In the genomic region with DNA sequence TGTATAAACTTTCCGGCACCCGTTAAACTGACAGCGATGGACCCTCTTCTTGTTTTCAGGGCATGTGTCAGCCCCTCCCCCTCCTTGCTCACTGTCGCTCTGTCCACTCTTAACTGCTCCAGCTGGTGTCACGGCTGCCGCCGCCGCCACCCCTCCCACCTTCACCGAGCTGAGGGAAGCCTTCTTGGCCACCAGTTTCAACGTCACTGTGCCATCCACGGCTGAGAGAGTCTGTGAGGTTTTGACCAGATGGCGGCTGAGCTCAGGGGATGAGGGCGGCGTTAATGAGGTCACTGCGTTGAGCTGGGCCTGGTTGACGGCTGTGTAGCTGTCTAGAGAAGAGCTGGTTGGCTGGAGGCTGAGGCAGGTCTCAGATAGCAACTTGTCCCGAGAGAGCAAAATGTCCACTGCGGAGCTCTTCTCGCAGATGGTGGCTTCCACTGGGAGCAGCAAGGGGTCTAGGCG, we compare ENCODE assay signal across 9 mouse cellular contexts. TPM values are rescaled to one million over a fixed set of nuclear protein-coding genes. Genes with fewer than 3 reads are reported as not detected.
DNase-seq lines count a peak whose midpoint lies in the region; ATAC-seq and TF ChIP-seq lines count a peak whose summit lies in the region.
"Had no signal": no experiment of that assay in that cellular context is flagged by ENCODE, and none has a peak within 500 bp of the region (broad histone marks: within the 10 kb centered on the region; RNA-seq: fewer than 3 reads in every experiment).

No protein-coding gene starts in this region.

- peaks cover 3% of the 10 kb centered on the region; the same call in 1 of the 2 replicates for H3K36me3 ChIP-seq in erythroblast, embryonic 14.5 days (ENCODE audit: control insufficient read depth)
- peaks cover 18% of the 10 kb centered on the region; the same call in 1 of the 2 replicates for H3K36me3 ChIP-seq in thymus, adult 2 months (ENCODE audit: control insufficient read depth, insufficient read depth, low read length)
- H3K36me3 ChIP-seq in hindbrain, embryonic 10.5 days: peaks cover 35% of the 10 kb centered on the region

- no peak overlapping the region for H3K27ac ChIP-seq in thymus, adult 2 months (ENCODE audit: control insufficient read depth, insufficient read depth, low read length)
- peak overlapping the region; percentile 59; the same call in 1 of the 2 replicates for H3K27ac ChIP-seq in hindbrain, embryonic 10.5 days

- no peak for TF ChIP-seq CTCF in thymus, adult 2 months (IDR thresholded peaks at IDR 0.05; ENCODE audit: borderline replicate concordance, control insufficient read depth, extremely low read depth, insufficient read depth, low read length, poor library complexity)

- no peak for ATAC-seq in erythroblast, adult 5-6 weeks (replicated peaks; ENCODE audit: low FRiP score, poor library complexity, severe bottlenecking)

- peak; percentile 27 for DNase-seq in thymus, postnatal 4 days
- no peak for DNase-seq in thymus, adult 2 months
- peak; percentile 42 for DNase-seq in hindbrain, embryonic 10.5 days (ENCODE audit: low spot score)
- peak; percentile 47 for DNase-seq in mesoderm, embryonic 11.5 days (ENCODE audit: low read depth, low spot score)
- no peak for DNase-seq in ovary, adult 18-20 months (ENCODE audit: low spot score)
- no peak for DNase-seq in ovary, postnatal 36 days (ENCODE audit: low spot score)

- no peak for TF ChIP-seq POLR2A in thymus, adult 2 months (IDR thresholded peaks at IDR 0.05; ENCODE audit: control insufficient read depth, extremely low read depth, insufficient read depth, low read length, poor library complexity)

- 51% methylated on average over 20 of the region's 20 CpGs for WGBS in thymus, adult 2 months
- WGBS in hindbrain, embryonic 10.5 days: 83% methylated on average over 20 of the region's 20 CpGs

- H3K4me1 ChIP-seq in erythroblast, embryonic 14.5 days (ENCODE audit: control insufficient read depth): peaks cover 22% of the 10 kb centered on the region
- peaks cover 10% of the 10 kb centered on the region for H3K4me1 ChIP-seq in thymus, adult 2 months (replicated peaks; ENCODE audit: control insufficient read depth, insufficient read depth, low read length)
- peaks cover 14% of the 10 kb centered on the region for H3K4me1 ChIP-seq in hindbrain, embryonic 10.5 days (replicated peaks)

- no peaks in the 10 kb centered on the region for H3K9me3 ChIP-seq in erythroblast, embryonic 14.5 days (ENCODE audit: control insufficient read depth, low read length)
- no peaks in the 10 kb centered on the region for H3K9me3 ChIP-seq in hindbrain, embryonic 10.5 days

- peak overlapping the region; percentile 51 for H3K4me3 ChIP-seq in erythroblast, embryonic 14.5 days (replicated peaks)
- H3K4me3 ChIP-seq in thymus, adult 2 months (ENCODE audit: control insufficient read depth, insufficient read depth, low read length): no peak overlapping the region
- no peak overlapping the region for H3K4me3 ChIP-seq in hindbrain, embryonic 10.5 days
- H3K4me3 ChIP-seq: myocyte had no signal

- H3K27me3 ChIP-seq in erythroblast, embryonic 14.5 days (ENCODE audit: control insufficient read depth): no peaks in the 10 kb centered on the region
- no peaks in the 10 kb centered on the region for H3K27me3 ChIP-seq in thymus, adult 2 months (ENCODE audit: control insufficient read depth, insufficient read depth, low read length)
- H3K27me3 ChIP-seq in hindbrain, embryonic 10.5 days (ENCODE audit: insufficient read depth, poor library complexity, severe bottlenecking): no peaks in the 10 kb centered on the region

RNA-seq across cellular contexts. Expression of gene Klf7, which starts 43.3 kb away (rescaled TPM):
- under 0.01 and 0.05 TPM in 2 replicates for polyA plus RNA-seq in erythroblast, embryonic 14.5 days (2012)
- total RNA-seq in erythroblast, adult 5-6 weeks (2015; ENCODE audit: low replicate concordance): 6.1 and 7.3 TPM in 2 replicates
- 2.4 and 4.1 TPM in 2 replicates for total RNA-seq in erythroblast, adult 5-6 weeks (2017; ENCODE audit: low replicate concordance)
- 31.7 and 36.3 TPM in 2 replicates for polyA plus RNA-seq in thymus, adult 2 months (2012; rRNA removed)
- 21.7 and 28.3 TPM in 2 replicates for polyA plus RNA-seq in hindbrain, embryonic 10.5 days (2016; fragmentation: Nextera tagmentation; extraction: Ambion mirVana)

Comparison
In these comparisons a context has a peak if more than half of its experiments do, and no peak if none do; other contexts are left out.
1. DNase-seq: peak in thymus, postnatal 4 days (single experiment), hindbrain, embryonic 10.5 days (single experiment) and mesoderm, embryonic 11.5 days (single experiment); none in thymus, adult 2 months (single experiment), ovary, adult 18-20 months (single experiment) and ovary, postnatal 36 days (single experiment).
2. RNA of gene Klf7, which starts 43.3 kb away (polyA plus RNA-seq): 31.7 to 36.3 TPM in thymus, adult 2 months and 21.7 to 28.3 TPM in hindbrain, embryonic 10.5 days; under 0.01 to 0.05 TPM in erythroblast, embryonic 14.5 days; every median in the first group is over 10 times any median in the second.